Mouse (Mus musculus) G1E (cell line): ENCODE results near the gene Kmo.

ENCODE experiments used
- CTCF ChIP-seq: IDR thresholded peaks from 2 replicates; pipeline ENCODE4 v1.5.1; 2012; ENCODE audit warnings: low read depth, low read length, inconsistent platforms, mixed read lengths
- GATA1 ChIP-seq: IDR thresholded peaks from 2 replicates; pipeline ENCODE4 v1.6.1; 2012; ENCODE audit warnings: borderline replicate concordance, low read length, inconsistent platforms, mixed read lengths
- POLR2AphosphoS5 ChIP-seq: IDR thresholded peaks from 2 replicates; pipeline ENCODE4 v1.6.1; 2012; ENCODE audit warnings: low read depth, low read length, inconsistent platforms; ENCODE audit not compliant: insufficient replicate concordance
- TAL1 ChIP-seq: conservative IDR thresholded peaks from 2 replicates; pipeline ENCODE4 v1.6.1; 2012; ENCODE audit warnings: low read depth, low read length, inconsistent platforms, mixed read lengths

DNA sequence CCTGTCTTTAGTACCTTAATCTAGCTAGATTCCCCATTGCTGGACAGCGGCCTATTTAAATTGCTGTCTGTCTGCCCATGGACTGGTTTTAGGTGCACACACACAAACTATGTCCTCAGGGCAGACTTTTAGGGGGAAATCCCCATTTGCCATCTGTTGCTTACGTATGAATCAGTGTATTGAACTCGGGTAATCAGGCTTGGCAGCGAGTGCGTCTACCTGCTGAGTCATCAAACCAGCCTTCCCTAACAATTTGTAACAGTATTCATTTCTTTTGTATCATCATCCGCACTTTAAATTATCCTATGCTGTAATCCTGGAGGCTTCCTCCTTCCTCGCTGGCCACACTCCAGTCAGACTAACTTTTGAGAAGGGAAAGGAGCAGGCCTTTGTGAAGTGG lies 49.9 kb downstream of the Kmo start:
- TF ChIP-seq CTCF (no peak), GATA1 (no peak), TAL1 (no peak), POLR2AphosphoS5 (no peak)
